Mouse (Mus musculus) midbrain, postnatal 0 days (tissue): ENCODE results near the gene Mterf1a. TPM values are rescaled to one million over a fixed set of nuclear protein-coding genes. Genes with fewer than 3 reads are reported as not detected.
A peak's percentile ranks its signal among the peaks of the same experiment; 100 is the strongest.

ENCODE experiments used
- ATAC-seq: fragments of 200-750 bp; cut with Nextera tagmentation; 2 replicates; pipeline ENCODE4 v1.8.0; 2017; ENCODE audit warnings: moderate number of reproducible peaks, mild to moderate bottlenecking, moderate TSS enrichment, moderate library complexity; ENCODE audit not compliant: low FRiP score
- DNase-seq: peaks from one replicate; pipeline ENCODE4 v3.0.0-alpha.2; 2015; ENCODE audit warnings: low spot score
- H3K27ac ChIP-seq: fragments of 300-500 bp; sonication (generic); 2 replicates; pipeline ENCODE4 v1.5.1; 2014; ENCODE audit warnings: low read depth, mild to moderate bottlenecking, low read length, mixed read lengths
- H3K27me3 ChIP-seq: fragments of 300-500 bp; sonication (generic); 2 replicates; pipeline ENCODE4 v1.6.1; 2014; ENCODE audit warnings: low read length, control low read depth, mixed read lengths; ENCODE audit not compliant: insufficient read depth
- H3K36me3 ChIP-seq: fragments of 300-500 bp; sonication (generic); 2 replicates; pipeline ENCODE4 v1.6.1; 2014; ENCODE audit warnings: low read length, control low read depth, mixed read lengths; ENCODE audit not compliant: insufficient read depth
- H3K4me1 ChIP-seq: fragments of 300-500 bp; sonication (generic); 2 replicates; pipeline ENCODE4 v1.6.1; 2014; ENCODE audit warnings: mild to moderate bottlenecking, control low read depth, antibody characterized with exemption, low read length, mixed read lengths; ENCODE audit not compliant: insufficient read depth
- H3K4me2 ChIP-seq: fragments of 300-500 bp; sonication (generic); 2 replicates; pipeline ENCODE4 v1.6.1; 2014; ENCODE audit warnings: low read depth, mild to moderate bottlenecking, low read length, mixed read lengths; ENCODE audit not compliant: poor library complexity, severe bottlenecking
- H3K4me3 ChIP-seq: fragments of 300-500 bp; sonication (generic); 2 replicates; pipeline ENCODE4 v1.5.1; 2014; ENCODE audit warnings: low read depth, mild to moderate bottlenecking, low read length, moderate library complexity
- H3K9ac ChIP-seq: fragments of 300-500 bp; sonication (generic); replicated peaks from 2 replicates; pipeline ENCODE4 v1.6.1; 2014; ENCODE audit warnings: mild to moderate bottlenecking, low read length, moderate library complexity, mixed read lengths; ENCODE audit not compliant: poor library complexity, severe bottlenecking
- H3K9me3 ChIP-seq: fragments of 300-500 bp; sonication (generic); 2 replicates; pipeline ENCODE4 v1.6.1; 2016; ENCODE audit warnings: low read length, control low read depth
- CTCF ChIP-seq: IDR thresholded peaks from 2 replicates; pipeline ENCODE4 v1.5.1; 2016; ENCODE audit warnings: antibody characterized with exemption, mild to moderate bottlenecking
- WGBS: fragments of 180-500 bp; shearing (Covaris S2); extraction: QIAGEN DNeasy Blood & Tissue Kit; methylation state at CpG from one replicate; pipeline ENCODE4 v1.1.7; 2014; 5-methylcytosine and 5-hydroxymethylcytosine counted together
- polyA plus RNA-seq: library from polyadenylated mRNA; unstranded; fragments of >200 nt; fragmentation: Nextera tagmentation; extraction: Ambion mirVana; gene quantifications from 2 replicates; pipeline ENCODE4 v1.2.1, GENCODE M21; 2015
- total RNA-seq: library from RNA; depleted of rRNA; stranded (reverse); fragments of >200 nt; gene quantifications from 2 replicates; pipeline ENCODE4 v1.2.3, GENCODE M21; 2014; rRNA removed

The Mterf1a gene
- total and polyA plus RNA-seq, 2 experiments from 2014 or later = 3.7 to 4.9 TPM

DNA sequence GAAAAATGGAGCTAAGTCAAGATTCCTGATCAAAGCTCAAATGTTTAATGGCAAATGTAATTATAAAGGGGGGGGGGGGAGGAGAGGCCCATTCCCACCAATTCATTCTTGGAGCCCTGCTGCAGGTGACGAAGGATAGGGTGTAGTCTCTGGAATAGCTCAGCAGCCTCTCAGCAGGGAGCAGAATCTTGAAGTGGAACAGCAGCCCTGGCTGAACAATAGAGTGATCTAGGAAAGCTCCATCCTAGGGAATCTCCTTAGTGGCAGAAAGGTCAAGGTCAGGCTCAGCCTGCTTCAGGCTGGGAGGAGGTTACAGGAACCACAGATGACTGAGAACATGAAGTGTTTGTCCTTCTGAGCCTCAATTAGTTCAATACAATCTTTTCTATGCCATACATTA is 21.4 kb downstream of the Mterf1a start:
- H3K9me3 ChIP-seq = no peaks in the 10 kb centered on the region
- H3K27ac ChIP-seq = no peak overlapping the region
- no peaks in the 10 kb centered on the region for H3K36me3 ChIP-seq
- 29% methylated on average over 1 of the region's 1 CpGs for WGBS
- no peak for ATAC-seq
- TF ChIP-seq CTCF = no peak
- no peaks in the 10 kb centered on the region for H3K4me1 ChIP-seq
- H3K9ac ChIP-seq = no peak overlapping the region
- no peaks in the 10 kb centered on the region for H3K27me3 ChIP-seq
- DNase-seq = no peak
- H3K4me3 ChIP-seq = no peak overlapping the region
- H3K4me2 ChIP-seq = no peak overlapping the region

DNA sequence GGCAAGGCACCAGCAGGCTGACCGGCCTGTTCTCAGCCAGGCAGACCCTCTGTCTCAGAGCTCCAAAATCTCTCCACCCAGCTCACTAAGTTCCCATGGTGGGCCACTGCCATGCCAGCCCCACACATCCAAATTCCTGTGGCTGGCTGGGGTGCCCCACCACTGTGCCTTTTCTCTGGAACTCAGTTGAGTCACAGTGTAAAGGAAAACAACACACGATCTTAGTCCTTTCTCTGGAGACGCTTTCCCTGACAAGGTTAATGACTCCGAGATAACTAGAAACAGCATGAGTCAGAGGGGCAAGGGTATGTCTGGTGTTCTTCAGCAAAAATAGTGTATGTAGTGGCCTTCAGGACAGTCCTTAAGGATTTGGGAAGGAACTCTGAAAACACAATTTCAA is 23.6 kb downstream of the Mterf1a start:
- Histone ChIP-seq H3K27me3 (no peaks in the 10 kb centered on the region), H3K4me1 (no peaks in the 10 kb centered on the region), H3K4me2 (no peak overlapping the region), H3K36me3 (no peaks in the 10 kb centered on the region), H3K9me3 (no peaks in the 10 kb centered on the region), H3K27ac (no peak overlapping the region), H3K9ac (no peak overlapping the region), H3K4me3 (no peak overlapping the region)
- TF ChIP-seq CTCF = no peak
- ATAC-seq = no peak
- 82% methylated on average over 4 of the region's 4 CpGs for WGBS
- DNase-seq = no peak

DNA sequence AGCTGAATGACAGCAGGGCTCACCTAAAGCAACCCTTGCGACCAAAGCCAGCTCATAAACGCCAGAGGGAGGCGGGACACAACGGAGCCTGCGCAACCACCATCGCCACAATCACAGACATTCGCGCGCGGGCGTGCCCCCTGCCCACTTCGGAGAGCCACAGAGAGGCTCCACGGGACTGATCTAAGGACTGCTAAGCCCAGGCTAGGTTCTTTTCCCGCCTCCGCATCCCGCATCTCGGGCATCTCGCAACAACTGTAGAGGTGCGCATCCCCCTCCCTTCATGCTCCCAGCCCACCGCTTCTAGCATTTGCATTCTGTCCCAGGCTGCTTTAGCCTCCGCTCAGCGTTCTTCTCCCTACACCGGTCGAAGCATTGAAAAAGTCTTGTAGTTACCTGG is 48.7 kb downstream of the Mterf1a start, which contains the start of gene Lrrd1:
Lrrd1 (plus strand) TSS at position 148 of the 400 bp plus-strand sequence.
- H3K27ac ChIP-seq = no peak within 1 kb of the TSS
- no peaks in the 10 kb centered on the region for H3K9me3 ChIP-seq
- no peak for DNase-seq
- H3K4me1 ChIP-seq = no peaks in the 10 kb centered on the region
- no peaks in the 10 kb centered on the region for H3K36me3 ChIP-seq
- no peak for TF ChIP-seq CTCF
- no peaks in the 10 kb centered on the region for H3K27me3 ChIP-seq
- peak within 1 kb of the TSS; percentile 65 for H3K4me2 ChIP-seq
- H3K9ac ChIP-seq = peak within 1 kb of the TSS; percentile 50
- ATAC-seq = peak; percentile 49; the same call in 1 of the 2 replicates
- 2% methylated on average over 24 of the region's 24 CpGs for WGBS
- H3K4me3 ChIP-seq = peak within 1 kb of the TSS; percentile 33

Other genes starting within 250 kb of the Mterf1a start
- gene Tmbim7, start 242.8 kb downstream of the Mterf1a start, total RNA-seq = not detected in 2 replicates
- gene Tmbim7, start 242.8 kb downstream of the Mterf1a start, polyA plus RNA-seq = not detected in 2 replicates
- gene Gatad1, start 236.7 kb downstream of the Mterf1a start, total RNA-seq = 76.6 and 103 TPM in 2 replicates
- gene Gatad1, start 236.7 kb downstream of the Mterf1a start, polyA plus RNA-seq = 84.3 and 89.1 TPM in 2 replicates
- 56.9 and 62.7 TPM in 2 replicates for gene Ankib1, start 91.0 kb downstream of the Mterf1a start, total RNA-seq
- 12.3 and 16.0 TPM in 2 replicates for gene Ankib1, start 91.0 kb downstream of the Mterf1a start, polyA plus RNA-seq
- 28.4 and 49.1 TPM in 2 replicates for gene Krit1, start 90.7 kb downstream of the Mterf1a start, total RNA-seq
- 28.7 and 34.2 TPM in 2 replicates for gene Krit1, start 90.7 kb downstream of the Mterf1a start, polyA plus RNA-seq
- gene Lrrd1, start 48.8 kb downstream of the Mterf1a start, total RNA-seq = not detected in 2 replicates
- gene Lrrd1, start 48.8 kb downstream of the Mterf1a start, polyA plus RNA-seq = 0.17 TPM in 1 of 2 replicates, not detected in the other
- gene Akap9, start 34.1 kb upstream of the Mterf1a start, total RNA-seq = 43.6 and 81.4 TPM in 2 replicates
- gene Akap9, start 34.1 kb upstream of the Mterf1a start, polyA plus RNA-seq = 247 and 284 TPM in 2 replicates
- 224 and 232 TPM in 2 replicates for gene Cyp51, start 210.8 kb upstream of the Mterf1a start, total RNA-seq
- 98.7 and 102 TPM in 2 replicates for gene Cyp51, start 210.8 kb upstream of the Mterf1a start, polyA plus RNA-seq